Mouse (Mus musculus) kidney, embryonic 14.5 days (tissue): ENCODE results near the gene Galnt10. TPM values are rescaled to one million over a fixed set of nuclear protein-coding genes. Genes with fewer than 3 reads are reported as not detected.

Experiments used
- ATAC-seq: fragments of 200-750 bp; cut with Nextera tagmentation; 2 replicates; pipeline ENCODE4 v1.8.0; 2017; ENCODE audit warnings: moderate number of reproducible peaks, mild to moderate bottlenecking, moderate TSS enrichment, moderate library complexity; ENCODE audit not compliant: low FRiP score, low TSS enrichment
- H3K27ac ChIP-seq: fragments of 300-500 bp; sonication (generic); 2 replicates; pipeline ENCODE4 v1.5.1; 2014; ENCODE audit warnings: low read depth, mild to moderate bottlenecking, low read length, moderate library complexity, mixed read lengths
- H3K27me3 ChIP-seq: fragments of 300-500 bp; sonication (generic); 2 replicates; pipeline ENCODE4 v1.6.1; 2014; ENCODE audit warnings: mild to moderate bottlenecking, low read length; ENCODE audit not compliant: control insufficient read depth, insufficient read depth
- H3K36me3 ChIP-seq: fragments of 300-500 bp; sonication (generic); 2 replicates; pipeline ENCODE4 v1.6.1; 2014; ENCODE audit warnings: low read length, mixed read lengths; ENCODE audit not compliant: control insufficient read depth, insufficient read depth
- H3K4me1 ChIP-seq: fragments of 300-500 bp; sonication (generic); 2 replicates; pipeline ENCODE4 v1.6.1; 2014; ENCODE audit warnings: low read length, mixed read lengths; ENCODE audit not compliant: control insufficient read depth, insufficient read depth
- H3K4me2 ChIP-seq: fragments of 300-500 bp; sonication (generic); replicated peaks from 2 replicates; pipeline ENCODE4 v1.6.1; 2014; ENCODE audit warnings: low read depth, mild to moderate bottlenecking, low read length
- H3K4me3 ChIP-seq: fragments of 300-500 bp; sonication (generic); 2 replicates; pipeline ENCODE4 v1.5.1; 2014; ENCODE audit warnings: mild to moderate bottlenecking, low read length
- H3K9ac ChIP-seq: fragments of 300-500 bp; sonication (generic); 2 replicates; pipeline ENCODE4 v1.6.1; 2014; ENCODE audit warnings: low read depth, mild to moderate bottlenecking, low read length, moderate library complexity
- H3K9me3 ChIP-seq: fragments of 300-500 bp; sonication (generic); 2 replicates; pipeline ENCODE4 v1.6.1; 2016; ENCODE audit warnings: low read length; ENCODE audit not compliant: control insufficient read depth
- WGBS: fragments of 180-500 bp; shearing (Covaris S2); extraction: QIAGEN DNeasy Blood & Tissue Kit; methylation state at CpG from one replicate; pipeline ENCODE4 v1.1.7; 2014; 5-methylcytosine and 5-hydroxymethylcytosine counted together
- polyA plus RNA-seq: library from polyadenylated mRNA; unstranded; fragments of >200 nt; fragmentation: Nextera tagmentation; extraction: Ambion mirVana; gene quantifications from 2 replicates; pipeline ENCODE4 v1.2.1, GENCODE M21; 2014

Galnt10 gene
- polyA plus RNA-seq, 1 experiment from 2014 or later: 13.0 TPM

DNA sequence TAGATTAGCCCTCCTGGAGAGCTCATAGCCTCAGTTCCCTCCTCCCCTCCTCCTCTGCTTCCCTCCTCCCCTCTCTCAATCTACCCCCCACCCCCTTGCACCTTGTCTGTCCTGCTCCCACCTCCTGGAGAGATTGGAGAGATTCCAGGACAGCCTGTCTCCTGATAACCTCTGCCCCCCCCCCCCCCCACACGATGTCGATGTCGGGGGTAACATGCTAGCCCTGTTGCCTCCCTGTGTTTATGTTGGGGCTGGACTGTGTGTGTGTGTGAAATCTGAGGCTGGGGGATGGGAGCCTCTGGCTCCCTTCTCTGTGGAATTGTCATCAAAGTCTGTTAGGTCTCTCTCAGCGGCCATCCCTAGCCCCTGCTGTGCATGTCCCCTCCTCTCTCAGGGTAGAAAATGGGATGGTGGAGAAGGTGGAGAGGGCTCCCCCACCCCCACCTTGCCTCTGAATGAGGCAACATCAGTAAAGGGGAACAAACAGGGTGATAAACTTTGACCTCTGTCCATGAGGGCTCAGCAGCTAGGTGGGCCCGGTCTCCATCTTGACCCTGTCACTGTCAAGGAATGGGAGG, 26.0 kb downstream of the Galnt10 start:
- Histone ChIP-seq H3K27ac (no peak overlapping the region), H3K9ac (no peak overlapping the region), H3K27me3 (no peaks in the 10 kb centered on the region), H3K36me3 (no peaks in the 10 kb centered on the region), H3K4me2 (no peak overlapping the region), H3K4me1 (peaks cover 33% of the 10 kb centered on the region), H3K4me3 (no peak overlapping the region), H3K9me3 (no peaks in the 10 kb centered on the region)
- WGBS: 6% methylated on average over 5 of the region's 5 CpGs
- ATAC-seq: peak; percentile 47

DNA sequence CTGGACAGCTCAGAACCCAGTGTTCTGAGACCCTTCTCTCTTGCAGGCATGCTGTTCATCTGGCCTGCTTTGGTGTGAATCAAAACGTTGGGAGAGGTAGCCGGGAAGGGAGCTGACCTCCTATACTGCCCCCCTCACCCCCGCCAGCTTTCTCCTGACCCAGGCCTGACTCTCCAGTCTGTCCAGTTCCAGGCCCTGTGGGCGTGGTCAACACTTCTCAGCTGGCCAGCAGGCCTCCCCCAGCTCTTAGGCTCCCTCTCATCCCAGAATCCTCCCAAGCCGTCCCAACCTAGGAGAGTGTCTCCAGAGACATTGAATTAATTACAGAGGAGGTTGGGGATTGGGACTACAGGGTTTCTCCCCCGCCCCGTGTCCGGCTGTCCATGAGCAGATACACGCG, 26.6 kb downstream of the Galnt10 start:
- WGBS: 44% methylated on average over 10 of the region's 10 CpGs
- Histone ChIP-seq H3K4me2 (no peak overlapping the region), H3K4me1 (peaks cover 34% of the 10 kb centered on the region), H3K9me3 (no peaks in the 10 kb centered on the region), H3K4me3 (no peak overlapping the region), H3K36me3 (no peaks in the 10 kb centered on the region), H3K27me3 (no peaks in the 10 kb centered on the region), H3K9ac (no peak overlapping the region), H3K27ac (no peak overlapping the region)
- peak; percentile 53 for ATAC-seq

DNA sequence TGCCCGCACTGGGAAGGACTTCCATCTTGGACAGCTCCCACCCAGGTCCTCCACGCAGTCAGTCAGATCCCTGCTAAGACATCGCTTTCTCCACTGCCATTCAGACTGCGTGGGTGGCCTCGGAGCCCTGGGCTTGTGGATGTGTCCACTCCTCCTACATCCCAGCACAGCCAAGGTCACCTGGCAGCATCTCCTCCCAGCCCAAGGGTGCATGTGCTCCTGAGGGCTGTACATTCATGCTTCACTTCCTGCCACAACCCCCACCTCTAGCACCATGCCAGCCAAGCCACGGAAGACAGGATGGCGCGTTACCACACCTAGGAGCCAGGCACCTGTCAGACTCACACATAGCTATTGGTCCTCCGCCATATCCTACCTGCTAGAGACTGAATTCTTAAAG, 27.8 kb downstream of the Galnt10 start:
- ATAC-seq: no peak

DNA sequence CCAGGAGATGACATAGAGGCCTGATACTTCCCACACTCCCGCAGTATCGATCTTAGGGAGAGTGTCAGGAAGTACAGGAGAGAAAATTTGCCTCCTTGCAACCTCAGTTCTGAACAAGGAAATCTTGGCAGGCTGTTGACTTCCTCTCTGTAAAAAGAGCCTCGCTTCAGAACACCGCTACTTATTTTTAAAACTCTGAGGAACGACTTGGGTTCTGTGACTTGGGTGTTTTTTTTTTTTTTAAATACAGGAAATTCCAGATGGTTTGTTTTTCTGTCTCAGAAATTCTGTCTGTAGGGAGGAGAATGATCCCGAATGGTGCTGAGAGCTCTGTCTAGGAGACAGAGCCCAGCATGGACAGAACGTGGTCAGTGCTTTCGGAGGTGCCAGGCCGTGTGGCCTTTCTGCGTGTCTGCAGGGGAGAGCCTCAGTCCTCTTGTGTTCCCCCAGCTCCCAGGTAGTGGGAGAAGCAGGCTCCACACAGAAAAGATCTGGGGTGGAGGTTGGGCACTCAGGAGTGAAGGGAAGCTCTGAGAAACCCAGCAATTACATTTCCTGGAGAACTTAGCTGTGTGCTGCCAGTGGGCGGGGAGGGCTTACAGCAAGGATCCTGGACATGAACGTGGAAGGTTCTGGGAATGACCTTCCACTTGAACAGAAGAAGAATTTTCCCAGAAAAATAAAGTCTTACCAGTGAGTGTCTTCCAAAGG, 28.9 kb downstream of the Galnt10 start:
- peaks cover 44% of the 10 kb centered on the region for H3K4me1 ChIP-seq
- ATAC-seq: no peak

More for the DNA sequence above, 27.8 kb downstream of the Galnt10 start:
- no peaks in the 10 kb centered on the region for H3K27me3 ChIP-seq
- H3K4me1 ChIP-seq: peaks cover 44% of the 10 kb centered on the region
- H3K9me3 ChIP-seq: no peaks in the 10 kb centered on the region
- no peaks in the 10 kb centered on the region for H3K36me3 ChIP-seq
- no peak overlapping the region for H3K4me3 ChIP-seq
- peak overlapping the region; percentile 93; the same call in 1 of the 2 replicates for H3K27ac ChIP-seq
- no peak overlapping the region for H3K4me2 ChIP-seq
- 75% methylated on average over 9 of the region's 9 CpGs for WGBS
- H3K9ac ChIP-seq: no peak overlapping the region

DNA sequence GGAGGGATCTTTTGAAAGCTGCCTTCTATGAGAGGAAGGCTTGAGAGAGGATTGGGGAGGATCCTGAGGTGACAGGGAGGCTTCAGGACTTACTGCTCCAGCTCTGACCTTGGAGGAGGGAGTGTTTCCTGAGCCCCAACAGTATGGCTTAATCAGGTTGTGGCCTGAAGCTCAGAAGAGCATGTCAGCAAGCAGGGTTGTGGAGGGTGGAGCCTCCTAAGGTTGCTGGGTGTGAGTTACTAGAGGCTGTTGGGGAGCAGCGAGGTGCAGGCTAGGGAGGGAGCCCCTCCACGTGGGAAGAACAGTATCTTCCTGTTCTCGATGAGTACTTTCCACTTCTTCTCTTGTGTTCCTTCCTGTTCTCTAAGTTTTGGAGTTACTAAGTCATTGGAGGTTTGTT, 32.0 kb downstream of the Galnt10 start:
- Histone ChIP-seq H3K9me3 (no peaks in the 10 kb centered on the region), H3K36me3 (no peaks in the 10 kb centered on the region), H3K9ac (no peak overlapping the region), H3K27me3 (no peaks in the 10 kb centered on the region), H3K4me1 (peaks cover 33% of the 10 kb centered on the region), H3K4me3 (no peak overlapping the region), H3K4me2 (no peak overlapping the region), H3K27ac (no peak overlapping the region)
- ATAC-seq: peak; percentile 25; the same call in 1 of the 2 replicates
- 24% methylated on average over 3 of the region's 3 CpGs for WGBS

More for the DNA sequence above, 28.9 kb downstream of the Galnt10 start:
- no peak overlapping the region for H3K4me2 ChIP-seq
- H3K9ac ChIP-seq: no peak overlapping the region
- 44% methylated on average over 12 of the region's 12 CpGs for WGBS
- H3K9me3 ChIP-seq: no peaks in the 10 kb centered on the region
- H3K4me3 ChIP-seq: no peak overlapping the region
- no peaks in the 10 kb centered on the region for H3K27me3 ChIP-seq
- peak overlapping the region; percentile 93 for H3K27ac ChIP-seq
- no peaks in the 10 kb centered on the region for H3K36me3 ChIP-seq

DNA sequence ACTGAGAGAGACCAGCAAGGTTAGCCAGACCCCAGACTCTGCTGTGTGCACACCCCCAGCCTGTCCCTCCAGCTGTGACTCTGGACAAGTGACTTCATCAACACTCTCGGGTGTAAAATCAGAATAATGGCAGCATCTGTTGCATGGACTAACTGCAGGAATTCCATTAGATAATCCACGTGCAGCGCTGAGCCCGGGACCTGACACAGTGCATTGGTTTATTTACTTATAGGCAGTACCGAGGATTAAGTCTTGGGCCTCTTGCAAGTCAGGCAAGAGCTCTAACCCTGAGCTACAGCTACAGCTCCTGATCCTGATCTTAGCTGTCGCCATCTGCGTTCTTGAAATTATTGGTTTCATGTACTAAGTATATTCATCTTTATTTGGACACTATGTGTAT, 37.3 kb downstream of the Galnt10 start:
- no peak for ATAC-seq
- WGBS: 58% methylated on average over 7 of the region's 7 CpGs
- peaks cover 16% of the 10 kb centered on the region for H3K4me1 ChIP-seq

DNA sequence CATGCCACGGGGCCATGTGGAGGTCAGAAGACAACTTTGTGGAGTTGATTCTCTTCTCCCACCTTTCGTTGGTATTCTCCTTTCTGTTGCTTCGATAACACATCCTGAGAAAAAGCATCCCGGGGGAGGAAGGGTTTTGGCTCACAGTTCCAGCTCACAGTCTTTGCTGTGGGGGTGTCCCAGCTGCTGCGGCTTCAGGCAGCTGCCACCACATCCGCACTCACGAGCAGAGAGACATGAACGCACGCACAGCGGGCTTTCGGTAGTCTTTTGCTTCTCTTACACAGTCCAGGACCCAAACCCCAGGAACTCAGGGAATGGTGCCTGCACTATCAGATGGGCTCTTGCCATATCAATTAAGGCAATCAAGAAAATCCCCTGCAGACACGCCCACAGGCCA, 37.9 kb downstream of the Galnt10 start:
- no peak overlapping the region for H3K4me3 ChIP-seq
- no peak for ATAC-seq
- H3K9me3 ChIP-seq: no peaks in the 10 kb centered on the region
- no peaks in the 10 kb centered on the region for H3K36me3 ChIP-seq
- no peak overlapping the region for H3K4me2 ChIP-seq
- WGBS: 60% methylated on average over 12 of the region's 12 CpGs
- H3K4me1 ChIP-seq: peaks cover 16% of the 10 kb centered on the region
- H3K9ac ChIP-seq: no peak overlapping the region
- H3K27me3 ChIP-seq: no peaks in the 10 kb centered on the region
- H3K27ac ChIP-seq: no peak overlapping the region

More for the DNA sequence above, 37.3 kb downstream of the Galnt10 start:
- H3K36me3 ChIP-seq: no peaks in the 10 kb centered on the region
- H3K9ac ChIP-seq: no peak overlapping the region
- H3K9me3 ChIP-seq: no peaks in the 10 kb centered on the region
- no peaks in the 10 kb centered on the region for H3K27me3 ChIP-seq
- H3K27ac ChIP-seq: no peak overlapping the region
- no peak overlapping the region for H3K4me2 ChIP-seq
- H3K4me3 ChIP-seq: no peak overlapping the region

DNA sequence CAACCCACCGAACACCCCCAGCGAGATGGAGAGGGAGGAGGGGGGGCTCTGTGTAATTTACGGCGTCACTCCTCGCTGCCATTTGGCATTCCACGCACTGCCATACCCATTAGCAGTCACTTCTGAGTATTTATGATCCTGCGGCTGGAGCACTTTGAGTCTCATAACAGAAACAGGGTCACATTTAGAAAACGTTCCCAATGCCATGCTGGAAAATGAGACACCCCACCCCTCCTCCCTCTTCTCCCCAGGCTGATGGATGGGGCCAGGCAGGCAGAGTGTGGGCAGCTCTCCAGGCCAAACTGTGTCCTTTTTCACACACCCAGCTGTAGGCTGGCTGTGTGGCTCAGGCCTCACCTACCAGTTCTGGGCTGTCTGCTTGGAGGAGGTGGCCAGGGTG, 38.7 kb downstream of the Galnt10 start:
- no peaks in the 10 kb centered on the region for H3K27me3 ChIP-seq
- no peak overlapping the region for H3K27ac ChIP-seq
- no peaks in the 10 kb centered on the region for H3K9me3 ChIP-seq
- 11% methylated on average over 8 of the region's 8 CpGs for WGBS
- H3K4me1 ChIP-seq: peaks cover 24% of the 10 kb centered on the region
- no peak for ATAC-seq
- no peaks in the 10 kb centered on the region for H3K36me3 ChIP-seq
- H3K9ac ChIP-seq: no peak overlapping the region
- no peak overlapping the region for H3K4me2 ChIP-seq
- H3K4me3 ChIP-seq: no peak overlapping the region

DNA sequence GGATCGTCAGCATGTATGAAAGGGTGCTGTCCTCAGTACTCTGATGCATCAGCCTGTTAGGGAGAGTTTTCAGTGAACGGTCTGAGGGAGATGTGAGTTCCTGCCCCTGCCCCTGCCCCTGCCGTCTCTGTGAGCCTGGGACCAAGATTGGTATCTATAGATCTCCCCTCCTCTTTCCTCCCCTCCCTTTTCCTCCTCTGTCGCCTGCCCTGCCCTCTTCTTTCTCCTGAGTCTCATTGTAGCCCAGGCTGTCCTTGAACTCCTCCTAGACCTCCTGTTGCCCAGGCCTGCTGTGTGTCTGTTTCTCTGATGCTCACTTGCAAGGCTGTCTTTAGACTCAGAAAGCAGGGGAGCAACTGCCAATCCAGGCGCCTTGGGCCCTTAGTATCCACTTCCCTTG, 39.6 kb downstream of the Galnt10 start:
- H3K4me1 ChIP-seq: peaks cover 31% of the 10 kb centered on the region
- WGBS: 33% methylated on average over 5 of the region's 5 CpGs
- H3K27ac ChIP-seq: no peak overlapping the region

More for the DNA sequence above, 39.6 kb downstream of the Galnt10 start:
- Histone ChIP-seq H3K9ac (no peak overlapping the region), H3K27me3 (no peaks in the 10 kb centered on the region), H3K36me3 (no peaks in the 10 kb centered on the region), H3K9me3 (no peaks in the 10 kb centered on the region), H3K4me2 (no peak overlapping the region), H3K4me3 (no peak overlapping the region)
- no peak for ATAC-seq
